Mouse (Mus musculus) limb, embryonic 15.5 days (tissue): ENCODE measurements around the gene Zbtb6. TPM values are rescaled to one million over a fixed set of nuclear protein-coding genes. Genes with fewer than 3 reads are reported as not detected.

Source experiments
- ATAC-seq: fragments of 200-750 bp; cut with Nextera tagmentation; 2 replicates; pipeline ENCODE4 v1.8.0; 2017; ENCODE audit warnings: low read depth, moderate TSS enrichment; ENCODE audit not compliant: insufficient number of reproducible peaks, low FRiP score, low TSS enrichment
- H3K27ac ChIP-seq: fragments of 300-500 bp; sonication (generic); 2 replicates; pipeline ENCODE4 v1.5.1; 2015; ENCODE audit warnings: moderate library complexity, mild to moderate bottlenecking, inconsistent platforms
- H3K27me3 ChIP-seq: fragments of 300-500 bp; sonication (generic); 2 replicates; pipeline ENCODE4 v1.6.1; 2015; ENCODE audit warnings: inconsistent platforms
- H3K36me3 ChIP-seq: fragments of 300-500 bp; sonication (generic); 2 replicates; pipeline ENCODE4 v1.6.1; 2015; ENCODE audit warnings: inconsistent platforms
- H3K4me1 ChIP-seq: fragments of 300-500 bp; sonication (generic); 2 replicates; pipeline ENCODE4 v1.6.1; 2015; ENCODE audit warnings: inconsistent platforms
- H3K4me2 ChIP-seq: fragments of 300-500 bp; sonication (generic); 2 replicates; pipeline ENCODE4 v1.6.1; 2015; ENCODE audit warnings: mild to moderate bottlenecking, inconsistent platforms
- H3K4me3 ChIP-seq: fragments of 300-500 bp; sonication (generic); 2 replicates; pipeline ENCODE4 v1.5.1; 2015; ENCODE audit warnings: mild to moderate bottlenecking, inconsistent platforms
- H3K9ac ChIP-seq: fragments of 300-500 bp; sonication (generic); 2 replicates; pipeline ENCODE4 v1.6.1; 2015; ENCODE audit warnings: inconsistent platforms
- H3K9me3 ChIP-seq: fragments of 300-500 bp; sonication (generic); 2 replicates; pipeline ENCODE4 v1.6.1; 2016; ENCODE audit warnings: inconsistent platforms
- WGBS: fragments of 180-500 bp; shearing (Covaris S2); methylation state at CpG from one replicate; pipeline ENCODE4 v1.1.7; 2015; 5-methylcytosine and 5-hydroxymethylcytosine counted together
- polyA plus RNA-seq: library from polyadenylated mRNA; unstranded; fragments of >200 nt; fragmentation: Nextera tagmentation; extraction: Ambion mirVana; gene quantifications from 2 replicates; pipeline ENCODE4 v1.2.1, GENCODE M21; 2015

Zbtb6 gene
- polyA plus RNA-seq, 1 experiment from 2014 or later: 8.3 TPM

GRCm38 (mm10) chr2:37430593-37431464, 12.1 kb downstream of the Zbtb6 start:
- Histone ChIP-seq H3K36me3 (peaks cover 15% of the 10 kb centered on the region), H3K4me2 (peak overlapping the region; percentile 74), H3K4me3 (peak overlapping the region; percentile 82), H3K4me1 (peaks cover 14% of the 10 kb centered on the region), H3K9me3 (no peaks in the 10 kb centered on the region), H3K9ac (peak overlapping the region; percentile 72), H3K27me3 (no peaks in the 10 kb centered on the region), H3K27ac (peak overlapping the region; percentile 98)
- 1% methylated on average over 38 of the region's 38 CpGs for WGBS
- peak; percentile 92 for ATAC-seq

- H3K9ac ChIP-seq: no peak overlapping the region
- H3K4me1 ChIP-seq: no peaks in the 10 kb centered on the region
- no peaks in the 10 kb centered on the region for H3K9me3 ChIP-seq
- H3K36me3 ChIP-seq: peaks cover 8% of the 10 kb centered on the region; the same call in 1 of the 2 replicates
- no peak for ATAC-seq
- no peak overlapping the region for H3K27ac ChIP-seq
- no peak overlapping the region for H3K4me3 ChIP-seq
- 61% methylated on average over 3 of the region's 3 CpGs for WGBS
- H3K27me3 ChIP-seq: no peaks in the 10 kb centered on the region
- no peak overlapping the region for H3K4me2 ChIP-seq
Observed at GRCm38 (mm10) chr2:37423671-37424070, 19.3 kb downstream of the Zbtb6 start.

- H3K4me3 ChIP-seq: peak within 1 kb of the TSS; percentile 87
- peak; percentile 98 for ATAC-seq
- no peaks in the 10 kb centered on the region for H3K27me3 ChIP-seq
- H3K36me3 ChIP-seq: peaks cover 1% of the 10 kb centered on the region; the same call in 1 of the 2 replicates
- H3K4me2 ChIP-seq: peak within 1 kb of the TSS; percentile 55
- WGBS: under 1% methylated on average over 75 of the region's 75 CpGs
- H3K27ac ChIP-seq: peak within 1 kb of the TSS; percentile 96
- H3K9me3 ChIP-seq: no peaks in the 10 kb centered on the region
- H3K4me1 ChIP-seq: no peaks in the 10 kb centered on the region
- H3K9ac ChIP-seq: peak within 1 kb of the TSS; percentile 100
Observed at GRCm38 (mm10) chr2:37422306-37423304, 20.4 kb downstream of the Zbtb6 start, which contains the start of gene Rc3h2. Gene Rc3h2, minus strand, starts transcription at chr2:37422903.

GRCm38 (mm10) chr2:37421903-37422302, 21.1 kb downstream of the Zbtb6 start:
- H3K36me3 ChIP-seq: no peaks in the 10 kb centered on the region
- peak overlapping the region; percentile 55 for H3K4me2 ChIP-seq
- peak overlapping the region; percentile 100 for H3K9ac ChIP-seq
- peak overlapping the region; percentile 87 for H3K4me3 ChIP-seq
- peak overlapping the region; percentile 96 for H3K27ac ChIP-seq
- WGBS: under 1% methylated on average over 3 of the region's 3 CpGs
- no peak for ATAC-seq
- H3K27me3 ChIP-seq: no peaks in the 10 kb centered on the region
- no peaks in the 10 kb centered on the region for H3K4me1 ChIP-seq
- no peaks in the 10 kb centered on the region for H3K9me3 ChIP-seq

- H3K4me1 ChIP-seq: no peaks in the 10 kb centered on the region
Observed at GRCm38 (mm10) chr2:37395539-37395938, 47.4 kb downstream of the Zbtb6 start.

GRCm38 (mm10) chr2:37382921-37383320, 60.0 kb downstream of the Zbtb6 start:
- Histone ChIP-seq H3K4me2 (no peak overlapping the region), H3K9me3 (no peaks in the 10 kb centered on the region), H3K27ac (no peak overlapping the region), H3K4me1 (no peaks in the 10 kb centered on the region), H3K27me3 (no peaks in the 10 kb centered on the region), H3K36me3 (peaks cover 32% of the 10 kb centered on the region), H3K9ac (no peak overlapping the region), H3K4me3 (no peak overlapping the region)
- 93% methylated on average over 9 of the region's 9 CpGs for WGBS
- no peak for ATAC-seq

More at GRCm38 (mm10) chr2:37395539-37395938, 47.4 kb downstream of the Zbtb6 start:
- H3K9me3 ChIP-seq: no peaks in the 10 kb centered on the region
- no peak overlapping the region for H3K27ac ChIP-seq
- H3K4me2 ChIP-seq: no peak overlapping the region
- no peak overlapping the region for H3K9ac ChIP-seq
- H3K4me3 ChIP-seq: no peak overlapping the region
- 47% methylated on average over 1 of the region's 1 CpGs for WGBS
- H3K27me3 ChIP-seq: no peaks in the 10 kb centered on the region
- H3K36me3 ChIP-seq: peaks cover 42% of the 10 kb centered on the region
- ATAC-seq: no peak

GRCm38 (mm10) chr2:37380189-37380588, 62.8 kb downstream of the Zbtb6 start:
- 66% methylated on average over 2 of the region's 2 CpGs for WGBS
- Histone ChIP-seq H3K4me2 (no peak overlapping the region), H3K9ac (no peak overlapping the region), H3K9me3 (no peaks in the 10 kb centered on the region), H3K4me1 (no peaks in the 10 kb centered on the region), H3K27me3 (no peaks in the 10 kb centered on the region), H3K36me3 (peaks cover 46% of the 10 kb centered on the region), H3K27ac (no peak overlapping the region), H3K4me3 (no peak overlapping the region)
- no peak for ATAC-seq

- Histone ChIP-seq H3K9me3 (no peaks in the 10 kb centered on the region), H3K27me3 (no peaks in the 10 kb centered on the region), H3K4me2 (no peak overlapping the region), H3K4me3 (no peak overlapping the region), H3K36me3 (peaks cover 34% of the 10 kb centered on the region), H3K27ac (no peak overlapping the region), H3K9ac (no peak overlapping the region), H3K4me1 (no peaks in the 10 kb centered on the region)
- WGBS: 100% methylated on average over 1 of the region's 1 CpGs
- no peak for ATAC-seq
Observed at GRCm38 (mm10) chr2:37376018-37376417, 67.0 kb downstream of the Zbtb6 start.

Other genes with a start within 250 kb of the Zbtb6 start
- gene Olfr366, start 231.6 kb downstream of the Zbtb6 start, polyA plus RNA-seq: not detected in 2 replicates
- not detected in 2 replicates for gene Olfr368, start 116.7 kb downstream of the Zbtb6 start, polyA plus RNA-seq
- 38.5 TPM in 2 replicates for gene Pdcl, start 83.8 kb downstream of the Zbtb6 start, polyA plus RNA-seq
- 12.1 and 14.1 TPM in 2 replicates for gene Rc3h2, start 20.3 kb downstream of the Zbtb6 start, polyA plus RNA-seq
- gene Zbtb26, start within 50 bp of the Zbtb6 start, polyA plus RNA-seq: 6.0 and 6.2 TPM in 2 replicates
- 42.2 and 45.1 TPM in 2 replicates for gene Rabgap1, start 108 bp upstream of the Zbtb6 start, polyA plus RNA-seq
- 0.84 and 1.2 TPM in 2 replicates for gene Gpr21, start 73.2 kb upstream of the Zbtb6 start, polyA plus RNA-seq